Mouse (Mus musculus) cerebellum, adult (tissue): Measurements from ENCODE around the gene Nes.

Experiments used
- ATAC-seq: cut with Nextera tagmentation; 2 replicates; pipeline ENCODE4 v1.9.2; 2017; ENCODE audit warnings: mild to moderate bottlenecking, moderate library complexity, mixed read lengths; ENCODE audit not compliant: insufficient number of reproducible peaks, low FRiP score, low TSS enrichment

Gene Nes

DNA sequence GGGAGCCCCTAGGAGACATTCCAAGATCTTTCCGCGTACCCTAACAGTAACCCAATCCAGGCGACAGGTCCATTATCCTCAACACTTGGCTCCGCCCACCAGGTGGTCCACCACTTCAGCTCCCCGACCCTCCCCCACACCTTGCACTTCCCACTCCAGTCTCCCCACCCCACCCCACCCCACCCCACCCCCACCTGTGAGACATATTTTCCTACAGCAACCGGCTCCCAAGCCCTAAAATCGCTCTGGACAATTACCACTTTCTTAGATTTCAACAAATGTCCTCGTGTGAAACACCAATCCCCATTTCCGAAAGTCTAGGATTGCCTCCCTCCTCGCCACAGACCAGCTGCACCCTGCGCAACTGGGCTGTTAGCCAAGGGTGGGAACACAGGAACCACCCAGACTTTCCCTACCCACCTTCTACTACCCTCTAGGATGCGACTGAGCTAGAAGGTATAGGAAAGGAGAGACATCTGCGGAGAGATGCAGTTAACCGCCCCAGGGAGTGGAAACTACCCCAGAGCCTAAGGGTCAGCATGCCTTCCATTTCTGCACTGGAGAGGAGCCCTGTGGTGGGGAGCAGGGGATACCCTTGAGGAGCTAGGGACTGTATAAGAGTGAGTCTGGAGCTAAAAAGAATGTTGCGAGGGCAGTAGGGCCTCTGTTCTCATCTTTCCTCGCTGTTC, 21.5 kb upstream of the Nes start:
- ATAC-seq = no peak

DNA sequence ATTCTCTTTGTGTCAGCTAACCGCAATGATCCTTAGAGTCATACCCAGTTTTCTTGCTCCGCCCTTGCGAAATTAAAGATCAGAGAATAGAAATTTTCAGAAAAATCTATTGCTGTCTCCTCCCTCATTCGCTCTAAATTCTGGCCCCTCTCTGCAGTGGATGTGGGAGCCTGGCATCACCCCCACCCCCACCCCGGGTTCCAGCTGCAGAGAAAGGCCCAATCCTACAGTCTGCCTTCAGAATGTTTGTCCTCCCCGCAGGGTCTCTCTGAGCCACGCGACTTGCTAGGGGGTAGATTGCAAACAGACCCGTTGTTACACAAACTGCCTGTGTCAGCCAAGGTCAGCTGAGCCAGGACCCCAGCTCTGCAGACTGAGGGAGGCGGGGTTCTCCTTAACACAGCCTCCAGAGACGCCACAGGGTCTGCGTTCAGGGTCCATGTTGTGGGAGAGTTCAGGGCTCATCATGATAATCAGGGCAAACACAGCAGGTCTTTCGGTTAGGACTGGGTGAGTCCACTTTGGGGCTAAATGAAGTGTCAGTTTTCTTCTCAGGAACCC, 20.8 kb upstream of the Nes start:
- no peak for ATAC-seq

DNA sequence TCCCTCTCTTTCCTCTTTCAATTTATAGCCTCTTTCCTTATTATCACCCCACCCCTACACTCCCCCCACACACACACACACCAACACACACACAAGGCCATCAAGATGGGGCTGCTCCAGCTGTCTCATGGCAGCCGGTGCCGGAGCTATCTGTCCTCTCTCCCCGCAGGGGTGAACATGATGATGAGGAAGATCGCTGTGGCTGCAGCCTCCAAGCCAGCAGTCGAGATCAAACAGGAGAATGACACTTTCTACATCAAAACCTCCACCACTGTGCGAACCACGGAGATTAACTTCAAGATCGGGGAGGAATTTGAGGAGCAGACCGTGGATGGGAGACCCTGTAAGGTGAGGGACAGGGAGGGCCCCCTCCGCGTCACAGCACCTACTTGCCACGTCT, 18.9 kb upstream of the Nes start:
- ATAC-seq = no peak

DNA sequence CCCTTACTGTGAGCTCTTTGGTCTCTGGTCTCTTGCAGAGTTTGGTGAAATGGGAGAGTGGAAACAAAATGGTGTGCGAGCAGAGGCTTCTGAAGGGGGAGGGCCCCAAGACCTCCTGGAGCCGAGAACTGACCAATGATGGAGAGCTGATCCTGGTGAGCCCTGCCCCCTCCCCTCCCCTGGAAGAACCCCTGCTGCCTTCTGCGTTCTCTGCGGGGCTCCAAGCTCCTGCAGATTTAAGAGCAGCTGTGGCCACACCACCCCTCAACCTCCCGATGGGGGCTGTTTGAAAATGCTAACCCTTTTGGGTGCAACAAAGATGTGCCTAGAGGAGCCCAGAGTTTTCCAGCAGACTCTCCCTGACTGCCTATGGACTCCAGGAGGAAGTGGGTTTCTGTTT, 18.4 kb upstream of the Nes start:
- no peak for ATAC-seq

DNA sequence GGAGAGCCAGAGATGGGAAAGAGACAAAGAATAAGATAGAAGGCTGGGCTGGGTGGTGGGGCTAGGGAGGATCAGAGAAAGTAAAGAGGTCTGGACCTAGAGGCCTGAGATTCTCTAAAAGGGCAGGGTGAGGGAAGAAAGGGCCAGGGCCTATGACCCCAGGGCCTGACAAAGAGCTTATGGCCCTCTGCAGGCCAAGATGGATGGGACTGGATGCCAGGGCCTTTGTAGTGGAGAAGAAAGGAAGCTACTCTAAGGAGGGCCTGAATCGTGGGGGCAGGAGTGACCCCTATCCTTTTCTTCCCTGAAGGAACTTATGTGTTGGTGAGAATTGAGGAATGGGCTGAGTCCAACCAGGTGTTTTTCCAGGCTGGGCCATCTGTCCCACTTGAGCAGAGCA, 12.8 kb upstream of the Nes start:
- no peak for ATAC-seq

DNA sequence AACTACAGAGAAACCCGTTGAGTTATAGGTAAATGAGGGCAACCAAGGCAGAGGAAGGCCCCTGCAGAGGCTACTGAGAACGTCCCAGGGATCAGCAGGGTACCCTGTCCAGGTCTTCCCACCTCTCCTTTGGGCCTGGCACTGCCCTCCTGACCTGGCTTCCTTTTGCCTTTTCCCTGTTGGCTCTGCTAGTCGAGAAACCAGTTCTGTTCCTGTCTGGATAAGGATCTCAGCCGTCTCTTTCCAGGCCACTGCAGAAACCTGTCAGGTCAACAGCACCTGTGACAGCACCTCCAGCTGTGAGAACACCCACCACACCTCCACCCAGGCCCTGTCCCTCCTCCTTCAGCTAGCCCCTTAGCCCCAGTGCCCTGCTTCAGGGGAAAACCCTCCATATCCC, 12.4 kb upstream of the Nes start:
- ATAC-seq = no peak

DNA sequence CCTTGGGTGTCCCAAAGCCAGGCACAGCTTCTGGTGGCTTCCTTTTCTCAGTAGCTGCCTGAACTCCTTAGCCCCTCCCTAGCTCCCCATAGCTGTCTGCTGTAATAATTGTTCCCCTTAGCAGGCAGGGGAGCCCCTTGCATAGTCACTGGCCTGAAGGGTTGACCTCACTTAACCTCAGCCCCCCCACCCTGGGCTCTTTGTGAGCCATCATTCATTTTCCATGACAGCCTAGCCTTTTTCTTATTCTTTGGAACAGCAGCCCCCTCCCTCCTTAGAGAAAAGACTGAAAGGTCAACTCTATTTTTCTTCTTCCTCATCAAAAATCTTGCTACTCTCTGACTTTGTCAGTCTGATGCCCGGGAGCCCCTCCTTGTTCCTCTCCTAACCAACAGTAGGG, 11.9 kb upstream of the Nes start:
- ATAC-seq = no peak

DNA sequence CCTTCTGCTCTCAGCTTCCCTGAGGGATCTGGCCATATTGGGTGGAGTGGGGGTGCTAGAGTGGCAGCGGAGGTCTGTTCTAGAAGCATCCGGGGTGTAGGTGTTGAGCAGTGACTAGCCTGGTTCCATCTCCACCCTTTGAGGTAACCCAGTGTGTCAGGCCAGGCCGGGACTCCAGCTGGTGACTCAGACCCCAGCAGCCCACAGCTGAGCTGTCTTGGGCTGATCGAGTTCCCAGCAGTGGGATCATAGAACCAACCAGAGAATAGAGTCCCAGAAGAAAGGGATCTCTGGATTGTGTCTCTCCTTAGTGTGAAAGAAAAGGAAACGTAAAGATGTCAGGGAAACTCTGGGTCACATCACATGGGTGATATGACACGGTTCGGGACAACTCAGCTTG, 11.5 kb upstream of the Nes start:
- ATAC-seq = no peak

DNA sequence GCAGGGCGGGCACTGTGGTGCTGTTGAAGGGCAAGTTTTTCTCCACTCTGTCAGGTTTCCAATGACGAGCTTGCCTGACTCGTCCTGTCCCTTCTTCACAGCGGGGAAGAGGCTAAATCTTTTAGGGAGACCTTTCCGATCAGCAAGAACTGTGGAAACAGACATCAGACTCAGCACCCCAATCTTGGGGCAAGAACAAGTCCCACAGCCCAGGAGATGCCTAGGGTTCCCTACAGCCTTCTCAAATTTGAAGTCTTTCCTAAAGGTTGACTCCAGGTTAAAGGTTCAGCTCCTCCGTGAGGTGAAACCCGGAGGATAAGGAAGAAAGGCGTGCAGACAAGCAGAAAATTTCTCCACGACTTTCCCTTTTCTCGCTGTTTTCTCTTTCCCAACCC, 10.7 kb upstream of the Nes start:
- no peak for ATAC-seq

DNA sequence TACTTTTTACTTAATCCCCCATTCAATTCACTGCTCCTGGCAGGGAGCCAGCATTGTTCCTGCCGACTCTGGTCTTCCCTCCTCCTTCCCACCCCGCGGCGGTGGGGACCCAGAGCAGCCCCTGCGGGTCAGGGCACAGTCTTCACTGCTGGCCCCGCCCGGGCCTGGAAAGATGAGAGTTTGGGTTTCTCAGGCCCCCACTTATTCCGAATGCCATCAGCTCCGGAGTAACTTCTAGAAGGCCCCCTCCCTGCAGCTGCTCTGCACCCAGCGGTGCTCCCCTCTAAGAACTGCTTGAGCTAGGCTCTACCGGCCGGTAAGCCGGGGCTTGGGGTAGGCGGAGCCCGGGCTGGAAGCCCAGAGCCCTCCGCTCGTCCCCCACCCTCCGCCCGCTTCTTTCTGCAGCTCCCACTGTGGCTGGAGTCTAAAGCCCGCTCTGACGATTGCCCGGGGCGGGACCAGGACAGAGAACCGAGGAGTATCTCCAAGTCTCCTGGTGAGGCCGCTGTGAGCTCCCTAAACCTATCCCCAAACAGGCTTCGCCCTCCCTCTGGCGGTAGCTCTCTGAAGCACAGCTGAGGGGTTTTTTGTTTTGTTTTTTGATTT, 10.2 kb upstream of the Nes start:
- peak; percentile 83 for ATAC-seq

DNA sequence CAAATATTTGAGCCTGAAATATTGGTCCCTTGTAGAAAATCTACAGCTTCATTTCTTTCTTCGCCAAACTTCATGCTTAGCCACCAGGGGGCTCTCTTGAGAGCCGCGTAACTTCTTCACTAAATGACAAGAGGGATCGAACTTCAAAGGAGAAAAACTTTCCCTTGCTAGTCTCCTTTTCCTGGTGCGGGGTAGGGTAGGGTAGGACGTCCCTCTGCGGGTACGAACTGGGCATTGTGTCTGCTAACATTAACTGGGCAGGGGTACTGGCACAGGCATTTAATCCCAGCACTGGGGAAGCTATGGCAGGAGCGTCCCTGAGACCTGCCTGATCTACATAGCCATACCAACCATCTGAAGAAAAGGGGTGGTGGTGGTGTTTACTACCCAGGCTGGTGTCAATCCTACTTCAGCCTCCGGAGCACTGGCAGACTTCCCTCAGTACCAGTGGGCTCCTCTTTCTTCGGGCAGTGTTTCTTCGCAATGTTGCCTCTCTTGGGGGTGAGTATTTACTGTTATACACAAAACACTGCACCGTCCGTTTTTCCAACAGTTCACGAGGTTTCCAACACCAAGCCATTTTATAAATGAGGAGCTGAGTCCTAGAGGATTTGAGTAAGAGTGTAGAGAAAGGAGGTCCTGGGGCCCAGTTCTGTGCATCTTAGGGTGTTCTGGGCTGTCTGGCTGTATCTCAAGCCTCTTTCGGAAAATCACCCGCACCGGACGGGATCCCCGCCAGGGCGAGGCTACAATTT, 517 bp upstream of the Nes start:
- no peak for ATAC-seq

DNA sequence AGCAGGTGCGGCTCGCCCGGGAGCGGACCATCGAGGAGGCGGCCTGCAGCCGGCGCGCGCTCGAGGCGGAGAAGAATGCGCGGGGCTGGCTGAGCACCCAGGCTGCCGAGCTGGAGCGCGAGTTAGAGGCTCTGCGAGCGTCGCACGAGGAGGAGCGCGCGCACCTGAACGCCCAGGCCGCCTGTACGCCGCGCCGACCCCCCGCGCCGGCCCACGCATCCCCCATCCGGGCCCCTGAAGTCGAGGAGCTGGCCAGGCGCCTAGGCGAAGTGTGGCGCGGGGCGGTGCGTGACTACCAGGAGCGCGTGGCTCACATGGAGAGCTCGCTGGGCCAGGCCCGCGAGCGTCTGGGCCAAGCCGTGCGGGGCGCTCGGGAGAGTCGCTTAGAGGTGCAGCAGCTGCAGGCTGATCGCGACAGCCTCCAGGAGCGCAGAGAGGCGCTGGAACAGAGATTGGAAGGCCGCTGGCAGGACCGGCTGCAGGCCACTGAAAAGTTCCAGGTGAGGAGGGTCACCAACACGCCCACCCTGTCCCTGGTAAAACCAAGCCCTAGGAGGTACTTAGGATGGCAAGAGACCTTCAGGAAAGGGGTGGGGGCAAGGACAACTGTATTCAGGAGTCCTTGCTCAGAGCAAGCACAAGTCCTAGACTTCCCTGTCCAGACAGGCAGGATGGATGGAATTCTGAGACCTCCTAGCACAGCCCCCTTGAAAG, 768 bp downstream of the Nes start:
- ATAC-seq = no peak

DNA sequence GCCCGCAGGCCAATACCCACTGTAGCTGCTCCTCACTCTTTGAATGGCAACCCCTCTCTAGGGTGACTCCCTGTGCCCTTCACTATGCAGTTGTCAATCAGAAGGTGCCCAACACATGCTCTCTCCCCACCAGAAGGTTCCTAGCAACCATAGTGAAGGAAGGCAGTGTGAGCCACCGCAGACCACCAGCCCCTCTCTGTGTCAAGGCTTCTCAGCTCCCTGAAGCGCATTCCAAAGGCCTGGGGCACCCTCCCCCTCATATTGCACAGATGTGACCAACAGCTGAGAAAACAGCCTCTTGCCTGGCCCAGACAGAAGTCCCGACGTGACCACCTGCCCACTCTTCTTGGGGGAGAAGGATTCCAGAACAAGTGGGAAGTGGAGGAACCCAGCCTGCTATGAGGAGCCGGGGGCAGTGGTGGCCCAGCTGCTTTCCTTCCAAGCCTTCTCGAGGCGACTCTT, 1.4 kb downstream of the Nes start:
- no peak for ATAC-seq

DNA sequence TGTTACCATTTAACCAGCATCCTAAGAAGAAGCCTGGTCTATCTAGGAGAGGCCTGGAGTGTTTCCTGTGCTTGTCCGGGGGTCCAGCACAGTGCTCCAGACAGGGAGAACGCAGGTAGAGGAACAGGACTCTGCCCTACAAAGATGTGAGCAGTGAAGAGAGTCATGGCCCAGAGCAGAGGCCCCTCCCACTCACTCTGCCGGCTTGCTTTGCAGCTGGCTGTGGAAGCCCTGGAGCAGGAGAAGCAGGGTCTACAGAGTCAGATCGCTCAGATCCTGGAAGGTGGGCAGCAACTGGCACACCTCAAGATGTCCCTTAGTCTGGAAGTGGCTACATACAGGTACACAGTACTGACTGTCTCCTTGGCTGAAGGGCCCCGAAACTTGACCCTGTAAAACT, 1.9 kb downstream of the Nes start:
- ATAC-seq = no peak

DNA sequence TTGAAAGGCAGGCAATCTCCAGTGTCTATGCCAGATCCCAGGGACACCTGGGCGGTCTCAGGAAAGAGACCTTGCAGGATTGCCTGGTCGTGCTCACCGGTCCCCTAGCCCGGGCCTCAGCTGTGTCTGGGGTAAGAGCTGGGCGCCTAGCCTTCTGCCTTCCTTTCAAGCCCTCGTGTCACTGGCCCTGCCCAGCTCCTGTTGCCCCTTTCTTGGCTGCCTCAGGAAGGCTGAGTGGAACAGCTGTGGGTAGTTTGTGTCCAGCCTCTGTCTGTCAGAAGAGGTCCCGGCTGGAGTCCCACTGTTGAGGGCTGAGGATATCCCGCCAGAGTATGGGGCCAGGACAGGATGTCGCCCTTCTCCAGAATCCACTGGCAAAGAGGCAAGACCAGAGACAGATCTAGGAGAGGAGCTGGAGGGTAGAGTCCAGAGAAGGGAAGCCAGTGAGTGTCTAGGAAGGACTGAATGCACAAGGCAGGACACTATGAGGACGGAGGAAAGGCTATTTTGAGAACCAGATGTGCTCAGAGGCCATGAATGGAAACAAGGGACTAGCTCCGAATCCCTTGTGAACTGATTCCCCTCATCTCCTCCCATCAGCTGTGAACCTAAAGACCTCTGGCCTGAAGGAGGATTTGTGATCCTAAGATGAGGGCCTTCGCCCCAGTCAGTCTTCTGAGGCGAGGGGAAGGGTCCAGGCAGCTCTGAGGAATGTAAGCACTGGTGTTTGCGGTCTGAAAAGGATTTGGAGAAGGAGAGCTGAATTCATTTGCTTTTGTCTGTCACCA, 2.9 kb downstream of the Nes start:
- ATAC-seq = no peak

DNA sequence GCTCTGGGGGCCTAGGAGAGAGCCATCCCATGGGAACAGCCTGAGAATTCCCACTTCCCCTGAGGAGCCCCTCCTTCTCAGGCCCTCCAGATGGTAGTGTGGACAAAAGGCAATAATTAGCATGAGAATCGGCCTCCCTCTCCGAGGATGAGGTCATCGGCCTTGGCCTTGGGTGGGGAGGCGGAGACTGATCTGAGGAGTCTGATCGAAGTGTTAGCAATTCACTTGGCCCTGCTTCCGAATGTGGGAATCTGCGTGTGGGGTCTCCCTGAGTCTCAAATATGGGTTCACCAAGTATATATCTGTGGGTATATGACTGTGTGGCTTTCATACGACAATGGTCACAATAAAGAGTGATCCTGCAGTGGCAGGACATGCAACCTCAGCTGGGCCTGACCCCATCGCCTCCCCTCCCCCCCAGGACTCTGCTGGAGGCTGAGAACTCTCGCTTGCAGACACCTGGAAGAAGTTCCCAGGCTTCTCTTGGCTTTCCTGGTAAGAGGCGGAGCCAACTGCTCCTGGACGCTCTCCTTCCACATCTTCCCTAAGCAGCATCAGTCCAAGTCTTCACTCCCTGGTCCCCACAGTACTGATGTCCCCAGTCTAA, 3.6 kb downstream of the Nes start:
- ATAC-seq = no peak

DNA sequence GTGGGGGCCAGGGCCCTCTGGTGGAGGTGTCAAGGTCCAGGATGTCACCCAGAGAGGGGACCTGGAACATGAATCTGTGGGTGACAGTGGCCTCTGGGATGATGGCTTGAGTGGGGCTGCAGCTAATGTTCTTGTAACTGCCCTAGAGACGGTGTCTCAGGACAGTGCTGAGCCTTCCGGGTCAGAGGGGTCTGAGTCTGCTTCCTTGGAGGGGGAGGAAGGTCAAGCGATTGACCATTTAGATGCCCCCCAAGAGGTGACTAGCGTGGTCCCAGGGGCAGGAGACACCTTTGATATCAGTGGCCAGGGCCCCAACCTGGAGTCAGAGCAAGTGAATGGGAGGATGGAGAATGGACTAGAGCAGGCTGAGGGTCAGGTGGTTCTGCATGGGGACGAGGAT, 8.6 kb downstream of the Nes start:
- ATAC-seq = no peak

DNA sequence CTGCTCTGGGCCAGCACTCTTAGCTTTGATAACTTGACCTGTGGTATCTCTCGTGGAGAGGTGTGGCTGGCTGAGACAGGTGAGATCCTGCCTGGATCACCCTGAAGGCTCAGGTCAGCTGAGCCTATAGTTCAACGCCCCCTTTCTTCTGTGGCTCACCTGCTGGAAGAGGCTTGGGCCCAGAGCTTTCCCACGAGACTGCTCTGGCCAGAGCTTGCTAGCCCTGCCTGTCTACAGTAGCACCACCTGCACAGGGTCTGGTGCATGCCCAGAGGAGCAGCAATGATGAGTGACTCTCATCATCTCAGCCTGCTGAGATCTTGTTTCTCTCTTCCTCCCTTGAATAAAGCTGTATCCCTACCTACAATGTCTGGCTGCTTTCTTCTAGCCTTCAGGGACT, 9.2 kb downstream of the Nes start:
- ATAC-seq = no peak

DNA sequence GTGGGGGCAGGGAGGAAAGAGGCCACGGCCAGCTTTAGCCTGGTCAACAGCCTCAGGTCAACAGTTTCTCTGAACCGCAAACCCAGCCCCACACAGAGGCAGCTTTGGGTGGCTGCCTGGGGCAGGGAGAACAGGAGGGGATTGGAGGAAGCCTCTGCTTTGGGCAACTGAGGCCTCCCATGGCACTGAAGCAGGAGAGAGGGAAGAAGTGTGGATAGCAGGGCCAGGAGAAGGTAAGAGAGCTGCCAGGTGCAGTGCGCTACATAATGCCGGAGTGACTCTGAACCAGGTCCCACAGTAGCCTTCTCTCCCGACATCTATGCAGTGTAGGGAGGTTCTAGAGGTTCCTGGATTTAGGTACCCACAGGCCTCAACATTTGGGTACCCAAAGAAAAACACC, 9.8 kb downstream of the Nes start:
- no peak for ATAC-seq
